Mouse (Mus musculus) cortical plate, adult 2 months (tissue): ENCODE results near the gene Hist3h2a. TPM values are rescaled to one million over a fixed set of nuclear protein-coding genes. Genes with fewer than 3 reads are reported as not detected.

Experiments used
- H3K27ac ChIP-seq: fragments of 200-500 bp; 2 replicates; pipeline ENCODE4 v1.5.1; 2012; ENCODE audit warnings: low read length, control low read depth, inconsistent platforms; ENCODE audit not compliant: insufficient read depth
- H3K4me1 ChIP-seq: fragments of 200-500 bp; 2 replicates; pipeline ENCODE4 v1.6.1; 2011; ENCODE audit warnings: low read length; ENCODE audit not compliant: control insufficient read depth, insufficient read depth
- H3K4me3 ChIP-seq: fragments of 200-500 bp; 2 replicates; pipeline ENCODE4 v1.5.1; 2011; ENCODE audit warnings: mild to moderate bottlenecking, low read length, control low read depth; ENCODE audit not compliant: insufficient read depth
- CTCF ChIP-seq: fragments of 200-500 bp; IDR thresholded peaks from 2 replicates; pipeline ENCODE4 v1.5.1; 2011; ENCODE audit warnings: mild to moderate bottlenecking, control low read depth, low read length; ENCODE audit not compliant: insufficient read depth; ENCODE audit errors: extremely low read depth
- POLR2A ChIP-seq: fragments of 200-500 bp; IDR thresholded peaks from 2 replicates; pipeline ENCODE4 v1.6.1; 2011; ENCODE audit warnings: mild to moderate bottlenecking, low read length, control low read depth; ENCODE audit not compliant: insufficient read depth; ENCODE audit errors: extremely low read depth
- polyA plus RNA-seq: library from polyadenylated mRNA; depleted of rRNA; stranded (reverse); fragments of >200 nt; gene quantifications from 2 replicates; pipeline ENCODE4 v1.2.3, GENCODE M21; 2012

Gene Hist3h2a
- polyA plus RNA-seq, 1 experiment = 40.1 TPM

- H3K27ac ChIP-seq = no peak overlapping the region
- no peaks in the 10 kb centered on the region for H3K4me1 ChIP-seq
- no peak for TF ChIP-seq CTCF
- TF ChIP-seq POLR2A = no peak
- no peak overlapping the region for H3K4me3 ChIP-seq
Measured at GRCm38 (mm10) chr11:58965001-58965760, 10.7 kb downstream of the Hist3h2a start.

GRCm38 (mm10) chr11:58967346-58967745 lies 12.9 kb downstream of the Hist3h2a start:
- no peak overlapping the region for H3K27ac ChIP-seq
- no peaks in the 10 kb centered on the region for H3K4me1 ChIP-seq
- no peak overlapping the region for H3K4me3 ChIP-seq
- TF ChIP-seq POLR2A (no peak), CTCF (peak; percentile 44; the same call in 1 of the 2 replicates)

GRCm38 (mm10) chr11:58968551-58968950 lies 14.1 kb downstream of the Hist3h2a start:
- Histone ChIP-seq H3K4me1 (no peaks in the 10 kb centered on the region), H3K4me3 (no peak overlapping the region), H3K27ac (no peak overlapping the region)
- no peak for TF ChIP-seq POLR2A

GRCm38 (mm10) chr11:58969027-58969426 lies 14.5 kb downstream of the Hist3h2a start:
- Histone ChIP-seq H3K27ac (no peak overlapping the region), H3K4me1 (no peaks in the 10 kb centered on the region), H3K4me3 (no peak overlapping the region)
- TF ChIP-seq CTCF (no peak), POLR2A (no peak)

GRCm38 (mm10) chr11:58969659-58970058 lies 15.2 kb downstream of the Hist3h2a start:
- H3K4me3 ChIP-seq = no peak overlapping the region
- no peak overlapping the region for H3K27ac ChIP-seq
- no peaks in the 10 kb centered on the region for H3K4me1 ChIP-seq
- TF ChIP-seq POLR2A (no peak), CTCF (no peak)

GRCm38 (mm10) chr11:58970831-58971530 lies 16.5 kb downstream of the Hist3h2a start:
- TF ChIP-seq POLR2A = no peak
- TF ChIP-seq CTCF = no peak
- H3K4me1 ChIP-seq = no peaks in the 10 kb centered on the region

GRCm38 (mm10) chr11:58971796-58972195 lies 17.3 kb downstream of the Hist3h2a start:
- H3K4me1 ChIP-seq = no peaks in the 10 kb centered on the region
- H3K4me3 ChIP-seq = no peak overlapping the region
- TF ChIP-seq CTCF (no peak), POLR2A (no peak)
- no peak overlapping the region for H3K27ac ChIP-seq

More at GRCm38 (mm10) chr11:58970831-58971530, 16.5 kb downstream of the Hist3h2a start:
- Histone ChIP-seq H3K4me3 (no peak overlapping the region), H3K27ac (no peak overlapping the region)

GRCm38 (mm10) chr11:58974414-58974813 lies 19.9 kb downstream of the Hist3h2a start:
- no peak overlapping the region for H3K4me3 ChIP-seq

GRCm38 (mm10) chr11:58977150-58977549 lies 22.7 kb downstream of the Hist3h2a start:
- TF ChIP-seq POLR2A (no peak), CTCF (no peak)
- H3K4me3 ChIP-seq = peak overlapping the region; percentile 80
- peaks cover 6% of the 10 kb centered on the region; the same call in 1 of the 2 replicates for H3K4me1 ChIP-seq
- no peak overlapping the region for H3K27ac ChIP-seq

More at GRCm38 (mm10) chr11:58974414-58974813, 19.9 kb downstream of the Hist3h2a start:
- no peak overlapping the region for H3K27ac ChIP-seq
- TF ChIP-seq CTCF (no peak), POLR2A (no peak)
- H3K4me1 ChIP-seq = 0 out of 2 replicates have a peak, but pooled peaks cover 2% of the 10 kb centered on the region
